Mouse (Mus musculus): ENCODE data around the gene Fam129b.
A peak's percentile ranks its signal among the peaks of the same experiment; 100 is the strongest.

The Fam129b gene

GRCm38 (mm10) chr2:32924306-32924844 lies 48.5 kb downstream of the Fam129b start:
- DNase-seq (ENCODE audit: low spot score): no peak

- DNase-seq (ENCODE audit: low spot score): peak; percentile 60
These were observed 50.6 kb downstream of the Fam129b start for GRCm38 (mm10) chr2:32926330-32927075.

- no peak for DNase-seq (ENCODE audit: low spot score)
These were observed 51.8 kb downstream of the Fam129b start for GRCm38 (mm10) chr2:32927624-32928234.

GRCm38 (mm10) chr2:32928235-32928946 lies 52.5 kb downstream of the Fam129b start:
- peak; percentile 76 for DNase-seq (ENCODE audit: low spot score)

GRCm38 (mm10) chr2:32928947-32929829 lies 53.3 kb downstream of the Fam129b start:
- DNase-seq (ENCODE audit: low spot score): peak; percentile 75

- DNase-seq (ENCODE audit: low spot score): no peak
These were observed 55.8 kb downstream of the Fam129b start for GRCm38 (mm10) chr2:32931730-32932129.

- DNase-seq (ENCODE audit: low spot score): no peak
These were observed 62.8 kb downstream of the Fam129b start for GRCm38 (mm10) chr2:32938741-32939140.

GRCm38 (mm10) chr2:32939418-32939817 lies 63.5 kb downstream of the Fam129b start:
- no peak for DNase-seq (ENCODE audit: low spot score)

- no peak for DNase-seq (ENCODE audit: low spot score)
These were observed 64.6 kb downstream of the Fam129b start for GRCm38 (mm10) chr2:32940483-32940882.

GRCm38 (mm10) chr2:32947454-32947853 lies 71.5 kb downstream of the Fam129b start:
- no peak for DNase-seq (ENCODE audit: low spot score)

GRCm38 (mm10) chr2:32954581-32954980 lies 78.7 kb downstream of the Fam129b start:
- no peak for DNase-seq (ENCODE audit: low spot score)

GRCm38 (mm10) chr2:32957344-32957743 lies 81.4 kb downstream of the Fam129b start:
- DNase-seq (ENCODE audit: low spot score): no peak

GRCm38 (mm10) chr2:32960273-32960672 lies 84.4 kb downstream of the Fam129b start:
- DNase-seq (ENCODE audit: low spot score): no peak

GRCm38 (mm10) chr2:32961192-32961995 lies 85.5 kb downstream of the Fam129b start, which contains the start of the genes Rpl12 and Lrsam1:
TSS of gene Rpl12 (plus strand) at chr2:32961559.
TSS of gene Lrsam1 (minus strand) at chr2:32961614.
- peak; percentile 94 for DNase-seq (ENCODE audit: low spot score)

- peak; percentile 40 for DNase-seq (ENCODE audit: low spot score)
These were observed 86.4 kb downstream of the Fam129b start for GRCm38 (mm10) chr2:32962062-32962874.

GRCm38 (mm10) chr2:32962875-32963220 lies 86.9 kb downstream of the Fam129b start:
- DNase-seq (ENCODE audit: low spot score): no peak

GRCm38 (mm10) chr2:32963544-32963943 lies 87.6 kb downstream of the Fam129b start:
- DNase-seq (ENCODE audit: low spot score): no peak

GRCm38 (mm10) chr2:32963981-32964380 lies 88.1 kb downstream of the Fam129b start:
- DNase-seq (ENCODE audit: low spot score): no peak

GRCm38 (mm10) chr2:32964659-32965457 lies 88.9 kb downstream of the Fam129b start:
- peak; percentile 18 for DNase-seq (ENCODE audit: low spot score)
